Mouse (Mus musculus) embryo, embryonic 11 days (tissue): ENCODE measurements around the gene Rfng.
"Not testable (repeated sequence)": the region's sequence is repeated elsewhere in the genome, so short reads cannot be mapped to it uniquely, and the experiment has no call there.

Experiments used
- DNase-seq: peaks from one replicate; pipeline ENCODE4 v3.0.0-alpha.2; 2015

Gene Rfng

DNA sequence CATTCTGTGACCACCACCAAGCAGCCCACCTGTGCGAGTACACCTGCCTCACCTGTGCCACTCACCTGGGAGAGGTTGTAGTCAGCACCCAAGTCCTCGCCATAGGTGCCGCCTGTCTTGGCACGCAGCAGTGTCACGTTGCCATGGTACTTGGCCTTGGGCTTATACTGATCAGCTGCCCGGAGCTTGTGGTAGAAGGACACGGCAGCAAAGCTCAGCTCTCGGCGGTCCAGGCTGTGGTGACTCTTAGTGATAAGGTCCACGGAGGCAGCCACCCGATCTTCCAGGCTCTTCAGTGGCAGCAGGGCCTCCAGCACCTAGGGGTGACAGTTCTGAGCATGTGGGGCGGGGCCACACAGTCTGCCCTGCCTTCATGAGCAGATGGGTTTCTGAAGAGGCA, 24.0 kb upstream of the Rfng start:
- no peak for DNase-seq

DNA sequence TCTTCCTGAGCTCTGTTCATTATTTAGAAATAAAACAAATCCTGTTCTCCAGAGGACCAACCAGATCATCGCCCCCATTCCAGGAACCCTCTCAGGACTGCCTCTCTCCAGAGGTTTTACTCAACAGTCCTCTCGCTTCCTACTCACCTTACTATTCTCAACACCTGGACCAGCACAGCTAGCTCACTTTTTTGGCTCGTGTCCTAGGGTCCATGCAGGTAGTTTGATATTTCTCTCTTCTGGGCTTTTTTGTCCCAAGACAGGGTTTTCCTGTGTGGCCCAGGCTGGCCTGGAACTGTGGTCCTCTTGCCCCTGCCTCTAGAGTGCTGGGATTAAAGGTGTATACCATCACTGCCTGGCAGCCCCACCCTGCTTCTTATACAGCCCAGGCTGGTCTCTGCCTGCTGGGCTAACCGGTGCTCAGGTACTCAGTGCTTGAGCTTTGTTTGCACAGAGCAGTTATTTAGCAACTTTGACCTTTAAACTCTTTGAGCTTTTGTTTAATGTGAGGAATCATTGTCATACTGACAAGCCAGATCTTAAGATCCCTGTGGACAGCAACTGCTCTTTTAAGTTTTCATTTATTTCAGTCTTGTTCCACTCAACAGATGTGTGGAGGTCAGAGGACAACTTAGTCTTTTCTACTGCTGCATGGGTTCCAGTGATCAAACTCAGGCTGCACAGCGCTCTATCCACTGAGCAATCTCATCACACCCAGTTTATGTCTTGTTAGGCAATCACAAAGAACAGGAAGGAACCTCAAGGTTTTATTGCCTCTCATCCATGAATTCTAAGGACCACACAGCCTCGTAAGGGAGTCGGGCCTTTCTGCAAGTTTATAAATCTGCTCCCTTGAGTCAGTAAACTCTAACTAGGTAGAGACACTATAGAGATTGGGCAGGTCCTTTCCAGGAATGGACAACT, 21.6 kb upstream of the Rfng start:
- DNase-seq, result no peak

DNA sequence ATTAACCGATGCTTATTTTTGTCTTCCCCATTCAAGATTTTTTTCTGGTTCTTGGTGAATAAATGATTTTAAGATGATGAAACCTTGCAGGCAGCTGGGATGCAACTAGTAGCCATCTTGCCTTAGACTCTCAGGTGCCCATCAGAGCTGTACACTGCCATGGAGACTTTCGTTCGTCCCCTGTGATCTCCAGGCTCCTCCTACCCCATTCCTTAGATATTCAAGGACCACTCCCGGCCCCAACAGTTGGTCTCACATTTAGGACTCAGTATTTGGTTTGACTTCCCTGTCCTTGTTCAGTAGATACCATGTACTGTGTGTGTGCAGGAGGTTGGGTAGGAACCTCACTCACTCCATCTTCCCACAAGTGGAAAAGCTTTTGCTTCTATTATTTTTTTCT, 20.8 kb upstream of the Rfng start:
- DNase-seq, result no peak

DNA sequence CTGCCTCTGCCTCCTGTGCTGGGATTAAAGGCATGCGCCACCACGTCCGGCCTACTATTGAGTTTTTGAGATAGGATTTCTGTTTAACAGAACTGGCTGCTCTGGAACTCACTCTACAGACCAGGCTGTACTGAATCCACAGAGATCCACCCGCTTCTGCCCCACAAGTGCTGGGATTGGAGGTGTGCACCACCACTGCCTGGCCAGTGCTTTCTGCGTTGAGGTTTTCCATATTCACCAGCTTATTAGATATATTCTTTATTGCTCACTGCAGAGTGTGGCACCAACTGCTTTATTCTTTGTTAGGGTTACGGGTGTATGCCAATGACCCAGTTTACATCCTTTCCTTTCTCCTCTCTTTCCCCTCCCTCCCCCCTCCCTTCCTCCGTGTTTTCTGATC, 20.3 kb upstream of the Rfng start:
- DNase-seq, result no peak

DNA sequence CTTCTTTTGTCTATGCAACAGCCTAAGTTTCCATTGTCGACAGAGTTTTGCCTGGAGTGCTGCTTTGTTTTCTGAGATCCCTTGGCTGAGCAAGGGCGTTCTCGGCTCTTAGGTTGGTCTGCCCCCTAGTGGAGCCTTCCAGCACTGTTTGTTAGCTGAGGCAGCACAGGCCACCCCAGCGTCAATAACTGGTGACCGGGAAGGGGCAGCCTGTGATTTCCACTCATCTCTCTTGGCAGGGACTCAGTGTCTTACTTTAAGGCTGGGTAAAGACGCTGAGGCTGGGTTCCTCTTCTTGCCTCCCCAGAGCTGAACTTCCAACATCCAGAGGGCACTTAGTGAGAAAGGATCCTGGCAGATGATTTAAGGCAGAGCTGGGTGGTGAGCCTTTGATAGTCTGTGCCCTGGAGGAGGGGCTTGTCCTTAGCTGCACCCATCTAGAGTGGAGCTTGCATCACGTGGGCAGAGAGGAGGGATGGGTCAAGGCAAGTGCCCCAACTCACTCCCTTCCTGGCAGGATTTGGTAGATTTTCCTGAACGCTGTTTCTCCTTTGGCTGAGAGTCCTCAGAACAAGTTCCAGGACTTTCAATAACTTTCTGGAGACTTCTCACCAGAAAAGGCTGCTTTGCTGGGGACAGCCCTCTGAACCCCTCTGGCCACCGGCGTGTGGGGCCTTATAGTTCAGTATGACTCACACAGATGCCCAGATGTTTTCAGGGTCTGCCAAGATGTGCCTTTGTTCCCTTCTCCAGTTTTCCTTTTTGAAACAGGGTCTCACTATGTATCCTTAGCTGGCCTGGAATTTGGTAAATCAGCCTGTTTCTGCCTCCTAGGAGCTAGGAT, 16.3 kb upstream of the Rfng start:
- peak; percentile 93 for DNase-seq

DNA sequence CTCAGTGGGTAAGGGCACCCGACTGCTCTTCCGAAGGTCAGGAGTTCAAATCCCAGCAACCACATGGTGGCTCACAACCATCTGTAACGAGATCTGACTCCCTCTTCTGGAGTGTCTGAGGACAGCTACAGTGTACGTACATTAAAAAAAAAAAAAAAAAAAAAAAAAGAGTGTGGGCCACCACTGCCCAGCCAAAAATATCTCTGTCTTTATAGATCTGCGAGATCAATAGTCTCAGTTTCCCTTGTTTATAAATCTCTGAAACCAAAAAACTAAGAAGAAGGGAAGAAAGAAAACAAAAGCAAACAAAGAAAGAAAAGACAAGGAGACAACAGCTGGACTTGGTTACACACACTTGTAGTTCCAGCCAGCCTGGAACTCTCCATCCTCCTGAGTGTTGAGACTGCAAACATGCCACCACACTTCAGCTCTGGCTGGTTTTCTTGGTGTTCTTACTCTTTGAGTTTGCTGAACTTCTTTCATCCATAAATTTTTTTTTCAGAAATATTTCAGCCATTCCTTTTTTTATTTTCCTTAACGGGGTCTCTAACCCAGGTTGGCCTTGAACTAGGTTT, 15.4 kb upstream of the Rfng start:
- DNase-seq, result no peak

DNA sequence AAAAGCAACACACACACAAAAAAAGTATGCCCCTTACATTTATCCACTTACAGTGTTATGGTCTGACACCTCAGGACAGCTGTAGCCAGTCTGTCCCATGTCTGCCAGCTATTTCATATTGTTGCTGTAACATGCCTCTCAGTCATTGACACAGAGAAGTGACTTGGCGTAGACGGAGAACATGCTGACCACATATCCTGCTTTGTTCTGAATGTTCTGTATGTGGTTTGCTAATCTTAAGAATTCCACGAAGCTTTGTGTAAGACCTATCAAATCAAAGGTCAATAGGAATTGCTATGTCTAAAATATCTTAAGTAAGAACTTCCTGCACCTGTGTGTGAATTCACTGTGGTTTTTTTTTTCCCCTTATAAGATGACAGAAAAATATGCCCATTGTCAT, 14.2 kb upstream of the Rfng start:
- DNase-seq, result no peak

DNA sequence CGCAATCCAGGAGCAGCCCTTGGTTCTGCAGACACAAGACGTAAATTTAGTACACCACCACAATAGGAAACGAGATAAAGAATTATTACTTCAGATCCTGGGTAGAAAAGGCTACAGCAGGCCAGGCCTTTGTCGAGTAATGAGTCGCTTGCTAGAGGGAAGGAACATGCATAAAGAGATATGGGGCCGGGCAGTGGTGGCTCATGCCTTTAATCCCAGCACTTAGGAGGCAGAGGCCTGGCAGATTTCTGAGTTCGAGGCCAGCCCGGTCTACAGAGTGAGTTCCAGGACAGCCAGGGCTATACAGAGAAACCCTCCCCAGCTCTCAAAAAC, 12.6 kb upstream of the Rfng start:
- DNase-seq, result no peak

DNA sequence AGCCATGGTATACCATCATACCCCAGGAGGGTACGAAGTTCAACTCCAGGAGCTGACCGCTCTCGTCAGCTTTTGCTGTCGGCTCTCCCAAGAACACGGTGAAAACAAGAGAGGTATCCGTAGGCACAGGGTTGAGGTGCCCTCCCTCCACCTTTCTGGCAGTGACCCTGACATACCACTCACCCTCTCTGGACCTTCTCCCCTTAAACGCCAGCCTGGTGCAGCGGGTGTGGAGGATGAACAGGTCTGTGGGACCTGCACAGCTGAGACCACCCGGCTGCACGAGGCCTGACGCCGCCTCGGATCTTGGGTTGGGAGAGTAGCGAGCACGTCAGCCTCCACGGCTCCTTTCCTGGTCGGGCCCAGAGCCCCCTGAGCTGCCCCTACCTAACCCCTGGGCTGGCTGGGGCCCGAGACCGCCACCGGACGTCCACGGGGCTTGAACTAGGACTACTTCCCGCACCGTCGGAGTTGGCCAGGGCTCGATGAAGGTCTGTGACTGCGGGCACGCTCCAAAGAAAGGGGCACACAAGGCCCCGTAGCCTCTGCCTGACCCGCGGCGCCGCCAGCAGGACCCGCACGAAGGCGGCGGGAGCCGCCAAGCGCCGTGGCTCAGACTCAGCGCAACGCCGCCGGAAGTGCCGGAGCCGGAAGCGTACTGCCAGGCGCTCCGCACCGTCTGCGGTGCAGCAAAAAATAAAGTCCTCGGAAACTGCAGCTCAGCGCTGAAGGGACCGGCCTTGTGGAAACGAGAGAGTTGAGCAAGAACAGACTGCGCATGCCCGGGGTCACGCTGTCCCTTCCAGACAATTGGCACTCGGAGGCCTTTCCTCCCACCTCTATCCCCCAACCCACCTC, 12.0 kb upstream of the Rfng start, which contains the start of gene Dus1l:
Gene Dus1l (minus strand): TSS at position 648 of the 858 bp plus-strand sequence.
- peak; percentile 96 for DNase-seq

DNA sequence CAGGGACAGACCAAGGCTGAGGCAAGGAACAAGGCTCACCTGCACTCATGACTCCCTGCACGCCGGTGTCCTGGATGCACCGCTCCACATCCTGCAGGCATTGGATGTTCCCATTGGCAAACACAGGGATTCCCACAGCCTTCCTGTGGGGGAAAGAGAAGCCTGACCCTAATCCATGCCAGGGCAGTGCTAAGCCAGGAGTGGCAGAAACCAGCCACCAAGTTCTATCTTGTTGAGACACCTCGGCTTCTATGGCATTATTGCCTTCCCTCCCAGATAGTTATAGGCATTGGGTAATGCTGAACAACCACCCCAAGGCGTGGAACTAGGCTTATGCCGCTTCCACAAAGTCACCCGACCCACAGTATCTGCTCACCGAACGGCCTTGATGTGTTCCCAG, 8.6 kb upstream of the Rfng start:
- DNase-seq, result no peak

DNA sequence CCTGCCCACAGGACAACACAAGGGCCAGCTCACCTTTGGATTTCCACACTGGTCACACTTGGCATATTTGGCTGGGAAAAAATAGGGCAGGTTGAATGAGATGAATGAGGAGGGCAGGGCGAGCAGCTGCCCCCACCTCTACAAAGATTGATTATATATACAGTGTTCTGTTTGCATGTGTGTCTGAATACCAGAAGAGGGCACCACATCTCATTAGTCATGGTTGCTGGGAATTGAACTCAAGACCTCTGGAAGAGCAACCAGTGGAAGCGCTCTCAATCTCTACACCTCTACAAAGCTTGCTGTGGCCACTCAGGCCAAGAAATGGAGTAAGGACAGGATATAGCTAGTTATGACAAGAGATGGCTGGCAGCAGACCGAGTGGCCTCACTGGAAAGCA, 5.8 kb upstream of the Rfng start:
- DNase-seq, result no peak

DNA sequence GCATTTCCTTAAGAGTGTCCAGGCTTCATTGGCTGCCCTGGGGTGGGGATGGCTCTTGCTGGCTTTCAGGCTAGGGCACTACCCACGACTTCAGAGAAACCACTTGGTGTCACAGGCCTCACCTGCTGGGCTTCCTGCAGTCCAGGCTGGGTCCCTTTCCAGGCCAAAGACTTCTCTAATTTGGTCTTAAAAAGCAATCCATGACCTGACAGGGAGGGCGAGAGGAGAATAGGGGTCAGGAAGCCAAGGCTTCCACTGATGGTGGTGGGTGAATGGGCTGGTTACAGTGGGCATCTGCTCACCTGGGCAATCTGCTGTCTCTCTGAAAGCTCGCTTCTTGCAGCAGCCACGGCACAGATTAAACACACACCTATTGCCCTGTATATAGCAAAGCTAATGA, 5.3 kb upstream of the Rfng start:
- DNase-seq, result no peak

DNA sequence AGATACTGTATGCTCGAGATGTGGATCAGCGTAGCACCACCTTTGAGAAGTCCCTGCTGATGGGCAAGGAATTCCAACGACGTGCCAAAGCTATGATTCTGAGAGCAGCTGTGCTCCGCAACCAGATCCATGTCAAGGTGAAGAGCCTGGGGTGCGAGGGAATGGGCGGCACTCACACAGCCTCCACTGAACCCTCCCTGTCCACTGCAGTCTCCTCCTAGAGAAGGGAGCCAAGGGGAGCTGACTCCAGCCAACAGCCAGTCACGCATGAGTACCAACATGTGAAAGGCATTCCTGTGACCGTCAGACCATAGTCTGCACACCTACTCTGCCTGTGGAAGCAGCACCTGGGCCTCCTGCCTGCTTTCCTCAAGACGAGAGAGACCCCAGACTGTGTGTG, 4.5 kb upstream of the Rfng start:
- DNase-seq, result not testable (repeated sequence)

DNA sequence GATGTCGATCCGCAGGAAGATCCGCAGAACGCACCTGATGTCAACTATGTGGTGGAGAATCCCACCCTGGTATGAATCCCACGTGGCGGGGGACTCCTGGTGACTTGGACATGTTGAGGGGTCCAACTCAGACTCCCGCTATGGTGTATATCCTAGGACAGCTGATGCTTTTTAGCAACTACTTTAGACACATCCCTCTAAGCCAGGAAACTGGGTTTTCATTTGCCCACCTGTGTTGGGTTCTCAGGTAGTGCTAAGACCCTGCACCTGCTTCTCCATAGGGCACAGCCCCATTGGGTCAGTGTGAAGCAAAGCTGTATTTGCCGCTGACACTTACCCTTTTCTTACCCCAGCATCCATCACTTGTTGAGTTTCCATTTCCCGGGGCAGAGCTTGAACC, 1.1 kb upstream of the Rfng start:
- no peak for DNase-seq

DNA sequence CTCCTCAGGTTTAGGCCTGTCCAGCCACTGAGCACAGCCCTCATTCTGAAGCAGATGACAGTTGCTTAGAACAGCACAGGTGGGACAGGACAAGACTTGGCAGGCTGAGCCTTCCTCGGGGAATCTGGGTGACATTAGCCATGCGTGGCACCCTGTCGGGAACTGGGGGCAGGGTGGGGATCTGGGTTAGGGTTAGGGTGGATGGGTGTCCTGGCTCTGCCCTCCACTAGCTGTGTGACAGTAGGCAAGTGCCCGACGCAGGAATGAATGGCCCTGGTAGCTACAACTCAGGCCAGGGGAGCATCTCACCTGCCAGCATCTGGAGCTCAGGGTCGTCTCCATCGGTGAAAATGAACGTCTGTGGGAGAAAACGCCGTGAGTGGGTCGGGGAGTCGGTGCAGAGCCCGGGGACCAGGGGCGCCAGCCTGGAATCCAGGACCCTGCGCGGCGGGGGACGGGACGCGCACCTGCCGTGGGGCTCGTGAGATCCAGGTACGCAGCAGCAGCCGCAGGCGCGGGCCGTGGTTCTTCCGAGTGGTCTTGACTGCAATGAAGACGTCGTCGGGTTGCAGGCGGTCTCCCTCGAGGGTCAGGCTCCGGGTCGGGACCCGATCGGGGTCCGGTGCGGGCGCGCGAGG, 462 bp downstream of the Rfng start:
- no peak for DNase-seq

DNA sequence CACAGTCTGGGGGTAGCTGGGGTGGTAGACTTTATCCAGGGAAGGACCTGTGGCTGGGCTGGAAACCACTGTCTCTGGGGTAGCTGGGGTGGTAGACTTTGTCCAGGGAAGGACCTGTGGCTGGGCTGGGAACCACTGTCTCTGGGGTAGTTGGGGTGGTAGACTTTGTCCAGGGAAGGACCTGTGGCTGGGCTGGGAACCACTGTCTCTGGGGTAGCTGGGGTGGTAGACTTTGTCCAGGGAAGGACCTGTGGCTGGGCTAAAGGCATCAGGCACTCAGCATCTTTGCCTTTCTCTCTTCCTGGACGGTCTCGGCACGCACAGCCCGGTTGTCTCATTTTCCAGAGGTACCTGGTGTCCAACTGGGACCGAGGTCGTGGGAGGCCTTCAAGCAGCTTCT, 2.6 kb downstream of the Rfng start:
- not testable (repeated sequence) for DNase-seq

DNA sequence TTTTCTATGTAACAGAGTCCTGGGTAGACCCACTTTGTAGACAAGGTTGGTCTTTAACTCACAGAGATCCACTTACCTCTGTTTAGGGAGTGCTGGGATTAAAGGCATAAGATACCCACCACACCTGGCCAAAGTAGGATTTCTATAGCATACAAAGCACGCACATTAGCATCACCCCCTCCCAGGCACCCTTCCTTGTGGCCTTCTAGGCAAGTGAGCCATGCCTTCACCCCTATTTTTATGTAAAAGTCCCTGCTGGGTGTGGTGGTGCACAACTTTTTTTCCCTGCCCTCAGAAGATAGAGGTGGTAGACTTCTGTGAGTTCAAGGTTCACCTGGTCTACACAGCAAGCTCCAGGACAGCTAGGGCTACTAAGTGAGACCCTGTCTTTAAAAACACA, 4.1 kb downstream of the Rfng start:
- DNase-seq, result no peak

DNA sequence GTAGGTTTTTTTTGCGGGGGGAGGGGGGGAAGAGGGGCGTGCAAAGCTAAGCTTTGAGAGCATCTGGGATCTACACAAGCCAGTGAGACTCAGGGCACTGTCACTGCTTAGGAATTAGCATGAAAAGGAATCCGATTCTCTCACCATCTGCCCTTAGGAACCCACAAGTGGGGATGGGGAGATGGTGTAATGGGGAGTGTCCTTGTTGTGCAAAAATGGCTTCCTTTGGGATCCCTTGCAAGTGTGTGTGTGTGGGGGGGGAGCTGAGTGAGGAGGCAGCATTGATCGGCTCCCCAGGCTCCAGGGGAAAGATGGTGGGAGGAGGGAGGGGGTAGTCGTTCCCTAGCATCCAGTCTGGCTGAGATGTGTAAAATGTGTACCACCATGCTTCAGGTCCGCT, 6.9 kb downstream of the Rfng start:
- DNase-seq, result no peak

DNA sequence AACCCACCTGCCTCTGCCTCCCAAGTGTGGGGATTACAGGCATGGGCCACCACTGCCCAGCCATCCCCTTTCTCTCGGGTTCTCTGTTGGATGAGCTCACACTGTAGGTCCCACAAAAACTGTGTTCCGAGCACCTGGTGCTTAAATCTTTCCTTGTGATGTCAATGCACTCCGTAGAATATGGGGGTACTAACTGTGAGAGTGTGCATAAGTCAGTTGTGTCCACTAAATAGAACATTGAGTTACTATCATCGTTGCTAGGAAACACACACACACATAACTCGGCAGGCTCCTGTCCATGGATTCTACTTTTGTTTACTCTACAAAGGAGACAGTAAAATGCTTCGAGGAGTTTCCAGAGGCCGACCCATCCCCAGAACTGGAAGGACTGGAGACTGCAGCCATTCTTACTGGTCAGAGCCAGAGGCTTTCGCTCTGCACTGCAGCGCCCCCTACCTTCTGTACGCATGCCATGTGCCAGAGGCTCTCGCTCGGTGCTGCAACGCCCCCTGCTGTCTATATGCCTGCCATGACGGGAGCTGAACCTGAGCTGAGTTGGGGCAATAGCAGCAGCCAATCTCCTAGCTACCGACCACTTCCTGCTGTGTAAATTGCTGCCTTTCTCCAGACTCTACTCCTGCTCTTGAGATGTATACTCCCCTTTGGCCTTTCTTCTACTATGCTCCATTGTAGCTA, 8.1 kb downstream of the Rfng start:
- peak; percentile 94 for DNase-seq

DNA sequence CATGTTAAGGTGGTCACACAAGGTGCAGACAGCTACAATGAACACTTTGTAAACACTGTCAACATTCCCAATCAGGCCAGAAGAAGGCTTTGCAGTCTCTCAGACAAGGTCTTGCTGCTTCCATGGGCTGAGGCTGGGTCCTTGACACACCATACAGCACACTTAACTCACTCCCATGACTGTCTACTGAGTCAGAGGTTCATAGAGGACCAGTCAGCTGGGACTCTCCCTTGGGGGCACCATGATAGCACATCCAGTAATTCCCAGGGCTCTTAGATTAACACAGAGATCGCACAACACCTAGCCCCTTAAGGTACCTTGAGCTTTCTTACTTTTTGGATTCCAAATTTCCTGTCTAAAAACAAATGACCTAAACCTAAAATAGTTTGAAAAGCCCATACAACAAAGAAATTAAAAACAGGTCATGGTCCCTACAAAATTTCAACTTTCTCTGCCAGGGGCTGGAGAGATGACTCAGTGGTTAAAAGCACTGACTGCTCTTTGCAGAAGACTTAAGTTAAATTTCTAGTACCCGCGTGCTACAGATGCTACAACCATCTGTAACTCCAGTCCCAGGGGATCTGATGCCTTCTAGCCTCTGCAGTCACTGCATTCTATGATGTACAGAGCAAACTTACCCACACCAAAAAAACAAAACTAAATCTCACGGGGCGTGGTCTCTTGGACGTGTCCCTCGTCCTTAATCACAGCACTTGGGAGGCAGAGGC, 10.4 kb downstream of the Rfng start:
- DNase-seq, result no peak

DNA sequence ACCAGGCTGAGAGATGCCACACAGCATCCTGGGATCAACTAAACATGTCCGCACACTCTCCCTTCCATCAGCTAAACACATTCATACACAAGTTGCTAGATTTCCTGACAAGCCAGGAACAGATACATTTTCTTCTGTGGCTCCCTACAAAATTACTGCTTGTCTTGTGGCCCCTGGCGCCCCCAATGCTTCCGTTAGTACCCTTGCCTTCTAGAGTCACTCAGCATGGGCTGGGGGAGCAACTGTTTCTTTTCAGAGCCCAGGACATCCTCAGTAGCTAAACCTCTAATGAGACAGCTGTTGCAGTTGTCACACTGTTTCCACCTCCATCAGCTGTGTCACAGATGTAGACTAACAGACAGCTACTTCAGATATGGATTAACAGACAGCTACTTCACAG, 11.3 kb downstream of the Rfng start:
- DNase-seq, result no peak
